Mouse (Mus musculus): ENCODE results near the gene Actrt3.

The Actrt3 gene

DNA sequence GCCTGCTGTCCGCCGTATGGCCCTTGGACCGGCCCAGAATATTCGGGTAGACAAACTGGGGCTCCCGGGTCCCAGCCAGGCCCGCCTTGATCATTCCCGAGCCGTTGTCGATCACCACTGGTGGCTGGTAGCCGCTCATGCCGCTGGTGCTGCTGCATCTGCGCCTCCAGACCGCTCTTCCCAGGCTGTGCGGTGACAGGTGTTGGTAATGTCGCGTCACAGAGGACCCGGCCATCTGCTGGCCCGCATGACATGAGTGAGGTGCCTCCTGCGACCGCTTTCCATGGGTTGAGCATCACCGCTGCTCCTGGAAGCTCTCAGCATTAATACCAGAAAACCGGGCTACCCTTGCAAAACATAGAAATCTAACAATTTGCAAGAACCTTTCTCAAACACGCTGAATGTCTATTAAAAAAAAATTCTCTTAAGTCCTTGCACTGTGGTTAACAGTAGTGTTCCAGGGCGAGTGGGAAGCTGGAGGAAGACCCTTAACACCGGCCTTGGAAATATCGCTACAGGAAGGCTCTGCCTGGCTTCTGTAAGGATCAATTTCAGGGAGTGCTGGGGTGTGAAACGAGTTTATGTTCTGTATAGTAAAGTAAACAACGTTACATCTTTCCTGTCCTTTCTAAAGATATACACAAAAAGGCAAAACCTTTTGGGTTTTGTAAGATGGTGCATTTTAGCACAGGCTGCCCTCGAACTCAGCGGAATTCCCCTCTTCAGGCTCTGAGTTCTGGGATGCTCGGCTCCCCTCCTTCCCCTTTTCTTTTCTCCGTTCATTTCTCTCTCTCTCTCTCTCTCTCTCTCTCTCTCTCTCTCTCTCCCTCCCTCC, at the start of gene Actrt3:
Actrt3 (minus strand) TSS at position 229 of the 835 bp plus-strand sequence.
- in situ Hi-C loops (cut with MboI, MseI): loop anchor here (5.0 to 10.0 kb wide), 5 partner anchors 192 to 1805 kb away; partner anchors contain the start of genes Rpl22l1 and Sec62

DNA sequence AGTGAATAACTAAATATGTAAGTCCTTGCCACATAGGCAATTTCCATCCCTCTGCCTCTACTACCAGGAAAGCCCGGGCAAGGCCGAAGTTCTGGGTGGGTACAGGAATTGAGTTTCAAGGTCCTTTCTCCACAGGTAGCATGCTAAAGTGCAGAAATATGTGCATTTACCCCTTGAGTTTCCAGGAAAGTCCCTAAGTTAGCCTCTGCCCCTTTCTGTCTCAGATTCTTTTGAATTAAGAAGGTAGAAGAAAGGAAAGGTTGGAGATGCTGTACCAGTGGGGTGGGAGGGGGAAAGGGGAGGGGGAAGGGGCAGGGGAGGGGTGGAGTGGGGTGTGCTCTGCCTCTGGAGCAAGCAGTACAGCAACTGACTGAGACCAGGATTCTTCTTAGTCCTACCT, 48.7 kb upstream of the Actrt3 start:
- in situ Hi-C loops (cut with MboI, MseI): no loop called here

DNA sequence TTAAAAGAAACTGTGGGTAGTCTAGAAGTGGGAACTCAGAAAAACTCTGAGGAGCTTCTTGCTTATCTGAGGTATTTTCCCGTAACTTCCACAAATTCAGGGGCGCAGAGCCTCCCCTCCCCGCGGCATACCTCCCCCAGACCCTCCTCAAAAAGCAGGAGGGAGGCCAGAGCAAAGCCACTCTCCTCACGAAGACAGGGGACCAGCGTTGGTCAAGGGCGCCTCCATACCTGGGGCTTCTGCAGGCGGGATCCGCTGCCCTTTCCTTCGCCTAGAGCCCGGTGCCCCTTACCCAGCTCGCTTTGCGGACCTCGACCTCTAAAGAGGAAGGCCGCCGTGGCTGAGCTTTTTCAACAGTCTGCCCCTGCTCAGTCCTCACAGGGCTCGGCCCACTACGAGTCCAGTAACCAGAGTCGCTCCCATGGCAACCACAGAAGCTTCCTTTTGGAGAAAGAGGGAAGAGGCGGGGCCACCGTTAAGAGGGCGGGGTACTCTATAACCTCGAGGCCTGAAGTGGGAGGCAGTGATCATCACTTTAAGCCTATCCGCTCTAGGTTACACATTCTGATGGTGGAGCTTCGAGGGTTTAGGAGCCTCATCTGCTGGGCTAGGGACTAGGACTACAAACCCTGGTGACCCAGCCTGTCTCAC, 47.8 kb upstream of the Actrt3 start, which contains the start of gene Lrrc34:
Lrrc34 (minus strand) TSS at position 430 of the 651 bp plus-strand sequence.
- in situ Hi-C loops (cut with MboI, MseI): no loop called here

DNA sequence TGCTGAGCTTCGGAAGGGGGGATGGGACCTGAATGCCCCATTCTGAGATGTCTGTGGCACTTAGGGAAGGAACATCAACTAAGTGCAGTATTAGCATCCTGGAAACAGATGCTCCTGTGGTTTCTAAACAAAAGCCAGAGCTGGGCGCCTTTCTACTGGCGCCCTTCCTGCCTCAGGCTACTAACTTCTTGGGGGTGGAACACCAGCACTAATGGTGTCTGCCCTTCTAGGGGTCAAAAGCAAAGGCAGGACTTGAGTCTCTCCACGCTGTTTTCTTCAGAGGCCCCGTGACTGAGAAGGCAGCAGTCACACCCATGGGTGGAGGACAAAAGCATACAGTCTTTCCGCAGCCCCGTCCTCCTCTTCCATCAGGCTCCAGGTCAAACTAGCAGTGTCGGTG, 47.0 kb upstream of the Actrt3 start:
- in situ Hi-C loops (cut with MboI, MseI): no loop called here

DNA sequence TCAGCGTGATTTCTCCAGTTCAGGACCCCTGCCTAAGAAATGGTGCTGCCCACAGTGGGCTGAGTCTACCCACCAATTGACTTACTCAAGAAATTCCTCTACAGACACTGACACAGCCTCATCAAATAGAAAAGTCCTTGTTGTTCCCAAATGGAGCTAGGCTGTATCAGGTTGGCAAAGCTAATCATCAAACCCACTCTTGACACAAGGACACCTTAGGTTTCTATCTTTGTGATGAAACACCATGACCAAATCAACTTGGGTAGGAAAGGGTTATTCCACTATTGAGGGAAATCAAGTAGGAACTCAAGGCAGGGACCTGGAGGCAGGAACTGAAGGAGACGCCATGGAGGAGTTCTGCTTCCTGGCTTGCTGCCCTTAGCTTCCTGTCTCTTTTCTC, 44.5 kb upstream of the Actrt3 start, which contains the start of gene Lrriq4:
Lrriq4 (plus strand) TSS at position 301 of the 400 bp plus-strand sequence.
- in situ Hi-C loops (cut with MboI, MseI): no loop called here

DNA sequence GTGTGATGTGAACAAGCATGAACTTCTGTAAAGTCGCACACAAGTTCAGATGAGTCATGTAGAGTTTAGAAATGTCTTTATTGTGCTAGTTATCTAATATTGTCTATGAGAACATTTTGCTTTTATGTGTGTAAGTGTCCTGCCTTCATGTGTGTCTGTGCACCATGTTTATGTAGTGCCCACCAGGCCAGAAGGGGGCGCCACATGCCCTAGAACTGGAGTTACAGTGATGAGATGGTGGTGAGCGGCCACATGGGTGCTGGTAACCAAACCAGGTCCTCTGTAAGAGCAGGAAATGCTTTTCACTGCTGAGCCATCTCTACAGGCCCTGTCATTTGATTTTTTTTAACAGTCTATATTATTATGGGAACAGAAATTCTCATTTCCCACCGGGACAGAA, 35.9 kb upstream of the Actrt3 start:
- in situ Hi-C loops (cut with MboI, MseI): no loop called here

DNA sequence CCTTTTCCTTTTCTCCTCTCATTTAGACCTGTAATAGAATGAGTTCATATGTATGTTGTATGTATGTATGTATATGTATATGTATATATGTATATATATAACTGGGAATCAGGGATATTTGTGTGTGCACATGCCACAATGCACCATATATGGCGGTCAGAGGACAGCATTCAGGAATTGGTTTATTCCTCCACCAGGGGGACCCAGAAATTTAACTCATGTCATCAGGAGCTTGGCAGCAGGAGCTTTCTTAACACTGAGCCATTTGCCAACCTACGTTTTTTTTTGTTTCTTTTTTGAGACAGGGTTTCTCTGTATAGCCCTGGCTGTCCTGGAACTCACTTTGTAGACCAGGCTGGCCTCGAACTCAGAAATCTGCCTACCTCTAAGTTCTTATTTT, 33.9 kb upstream of the Actrt3 start:
- in situ Hi-C loops (cut with MboI, MseI): no loop called here

DNA sequence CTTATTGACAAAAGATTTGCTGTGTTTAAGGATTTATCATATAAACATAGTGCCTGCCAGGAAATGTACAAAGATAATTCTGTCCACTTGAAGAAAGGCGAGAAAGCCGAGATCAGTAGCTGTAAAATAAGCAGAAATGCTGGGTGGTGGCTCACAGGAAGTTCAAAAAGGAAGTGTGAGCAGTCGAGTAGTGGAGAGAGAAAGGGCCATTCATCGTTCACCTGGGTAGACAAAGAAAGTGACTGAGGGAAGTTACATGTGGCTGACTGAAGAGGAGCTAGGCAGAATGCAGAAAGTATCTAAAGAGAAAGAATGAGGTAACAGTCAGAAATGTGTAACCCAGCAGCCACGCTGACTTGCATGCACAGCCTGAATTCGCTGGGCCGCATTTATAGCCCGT, 20.4 kb upstream of the Actrt3 start:
- in situ Hi-C loops (cut with MboI, MseI): no loop called here

DNA sequence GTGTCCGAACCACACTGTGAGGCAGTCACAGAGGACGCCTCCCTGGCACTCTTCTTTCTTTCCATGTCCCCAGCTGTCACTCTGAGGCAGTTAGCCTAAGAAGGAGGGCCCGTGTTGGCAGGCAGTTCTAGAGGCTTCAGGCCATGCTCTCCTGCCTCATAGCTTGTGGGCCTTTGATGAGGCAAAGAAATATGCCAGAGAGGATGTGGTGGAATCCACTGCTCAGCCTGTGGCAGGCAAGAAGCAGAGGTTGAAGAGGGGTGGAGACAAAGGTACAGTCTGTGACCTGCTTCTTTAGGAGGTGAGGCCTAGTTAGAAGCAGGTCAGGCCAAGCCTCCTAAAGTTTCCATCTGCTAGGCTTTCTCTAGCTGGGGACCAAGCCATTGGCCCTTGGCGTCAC, 11.2 kb upstream of the Actrt3 start:
- in situ Hi-C loops (cut with MboI, MseI): no loop called here

DNA sequence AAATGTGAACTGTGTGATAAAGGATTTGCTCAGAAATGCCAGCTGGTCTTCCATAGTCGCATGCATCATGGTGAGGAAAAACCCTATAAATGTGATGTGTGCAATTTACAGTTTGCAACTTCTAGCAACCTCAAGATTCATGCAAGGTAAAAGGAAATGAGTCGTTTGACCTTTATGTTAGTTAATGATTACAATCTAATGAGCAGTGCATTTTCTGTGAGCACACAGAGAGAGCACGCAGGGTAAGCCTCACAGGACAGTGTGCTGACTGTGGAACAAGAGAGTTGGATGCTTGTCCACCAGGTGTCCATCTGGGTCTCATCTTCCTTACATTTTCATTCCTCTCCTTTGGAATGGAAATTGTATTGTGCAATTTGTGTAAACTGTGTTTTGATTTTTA, 9.3 kb upstream of the Actrt3 start:
- in situ Hi-C loops (cut with MboI, MseI): loop anchor here (10.0 kb wide), 2 partner anchors 1796 to 1804 kb away; partner anchors contain the start of gene Rpl22l1

DNA sequence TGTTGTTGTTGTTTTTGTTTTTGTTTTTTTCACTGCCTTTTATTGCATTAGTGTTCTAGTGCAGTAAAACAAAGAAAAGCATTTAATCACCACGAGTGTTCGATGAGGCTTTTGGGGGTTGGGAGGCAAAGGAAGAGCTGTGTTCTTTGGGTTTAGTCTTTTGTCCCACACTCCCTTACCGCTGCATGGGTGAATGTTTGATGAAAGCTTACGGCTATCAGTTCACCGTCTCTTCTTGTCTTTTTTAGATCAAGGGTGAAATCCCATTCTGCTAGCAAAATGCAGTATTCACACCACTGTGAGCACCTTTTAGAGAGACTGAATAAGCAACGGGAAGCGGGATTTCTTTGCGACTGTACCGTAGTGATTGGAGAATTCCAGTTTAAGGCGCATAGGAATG, 3.5 kb upstream of the Actrt3 start:
- in situ Hi-C loops (cut with MboI, MseI): loop anchor here (5.0 to 10.0 kb wide), 5 partner anchors 189 to 1802 kb away; partner anchors contain the start of genes Rpl22l1 and Sec62

DNA sequence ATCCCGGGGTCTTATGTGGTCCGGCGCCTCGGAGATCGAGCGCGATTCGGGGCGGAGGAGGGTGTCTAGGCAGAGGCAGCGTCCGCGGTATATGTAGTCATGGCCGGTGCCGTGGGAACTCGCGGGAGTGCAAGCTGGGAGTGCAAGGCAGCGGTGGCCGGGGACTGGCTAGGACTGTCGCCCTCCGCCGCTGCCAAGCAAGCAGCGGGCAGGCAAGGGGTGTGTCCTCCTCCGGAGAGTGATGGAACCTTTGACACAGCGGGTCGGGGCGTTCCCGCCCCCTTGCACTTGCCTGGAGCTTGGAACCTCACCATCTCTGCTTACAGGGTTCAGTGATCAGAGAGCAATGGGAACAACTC, 3.0 kb upstream of the Actrt3 start:
- in situ Hi-C loops (cut with MboI, MseI): loop anchor here (5.0 to 10.0 kb wide), 5 partner anchors 190 to 1802 kb away; partner anchors contain the start of genes Rpl22l1 and Sec62

DNA sequence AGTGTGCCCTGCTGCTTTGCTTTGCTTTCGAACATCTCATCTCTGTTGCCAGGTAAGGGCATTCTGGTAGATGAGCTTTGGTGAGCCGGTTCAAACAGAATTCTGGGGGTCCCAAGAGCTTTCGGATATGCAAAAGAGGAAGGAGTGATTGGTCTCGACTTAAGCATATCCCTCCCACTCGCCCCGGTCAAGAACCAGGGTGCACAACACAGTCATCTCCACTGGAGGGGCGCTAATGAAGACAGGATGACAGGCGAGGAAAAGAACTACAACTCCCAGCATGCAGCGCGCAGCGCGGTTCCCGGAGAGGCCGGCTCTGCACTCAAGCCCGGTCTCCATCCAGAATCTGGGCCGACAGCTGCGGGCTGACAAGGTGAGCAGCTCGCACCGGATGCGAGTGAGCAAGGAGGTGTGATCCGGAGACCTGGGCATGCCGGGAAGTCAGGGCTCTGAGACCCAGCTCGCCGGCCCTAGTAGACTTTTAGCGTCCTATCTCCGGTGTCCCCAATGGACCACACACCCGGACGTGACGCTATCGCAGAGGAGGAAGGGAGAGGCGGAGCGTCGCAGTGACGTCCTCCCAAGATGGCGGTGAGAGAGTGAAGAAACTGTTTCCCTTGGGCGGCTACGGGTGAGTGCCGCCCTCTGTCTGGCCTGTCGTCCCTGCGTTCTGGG, 2.5 kb upstream of the Actrt3 start, which contains the start of gene Mynn:
Mynn (plus strand) TSS at position 1 of the 675 bp plus-strand sequence.
- in situ Hi-C loops (cut with MboI, MseI): loop anchor here (5.0 to 10.0 kb wide), 5 partner anchors 190 to 1803 kb away; partner anchors contain the start of genes Rpl22l1 and Sec62

DNA sequence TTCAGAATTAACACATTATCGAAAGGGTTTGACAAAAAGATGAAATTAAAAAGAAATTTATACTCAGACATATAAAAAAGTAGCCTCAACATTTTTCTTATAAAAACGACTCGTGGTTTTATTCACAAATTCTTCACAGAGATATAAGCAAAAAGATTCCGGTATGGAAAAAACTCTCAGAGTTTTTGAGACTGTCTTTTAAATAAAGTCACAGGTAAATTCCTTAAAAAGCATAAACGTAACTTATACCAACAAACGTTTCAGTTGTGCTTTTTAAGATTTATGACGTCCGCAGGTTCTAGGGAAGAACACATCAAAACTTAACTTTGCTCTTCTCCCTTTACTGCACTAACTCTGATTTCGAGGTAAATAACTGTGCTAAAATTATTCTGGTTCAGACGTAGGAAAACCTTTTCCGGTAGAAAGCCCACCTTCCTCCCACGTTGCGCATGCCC, 1.9 kb upstream of the Actrt3 start:
- in situ Hi-C loops (cut with MboI, MseI): loop anchor here (5.0 to 10.0 kb wide), 5 partner anchors 191 to 1803 kb away; partner anchors contain the start of genes Rpl22l1 and Sec62

DNA sequence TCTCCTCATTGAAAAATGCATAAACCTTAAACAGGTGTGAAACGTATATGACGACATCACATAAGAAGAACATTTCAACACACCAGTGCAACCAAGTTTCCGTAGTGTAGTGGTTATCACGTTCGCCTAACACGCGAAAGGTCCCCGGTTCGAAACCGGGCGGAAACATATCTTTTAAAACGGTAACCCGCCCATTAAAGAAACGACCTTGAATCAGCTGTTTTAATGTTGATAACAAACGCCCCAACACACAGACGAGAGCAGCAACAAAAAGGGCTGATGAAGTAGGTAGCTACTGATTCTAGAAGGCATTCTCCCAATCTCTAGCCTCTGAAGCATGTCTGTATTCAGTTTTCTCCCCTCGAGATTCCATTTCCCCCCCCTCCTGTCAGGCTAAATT, 1.4 kb upstream of the Actrt3 start:
- in situ Hi-C loops (cut with MboI, MseI): loop anchor here (5.0 to 10.0 kb wide), 5 partner anchors 191 to 1804 kb away; partner anchors contain the start of genes Rpl22l1 and Sec62

DNA sequence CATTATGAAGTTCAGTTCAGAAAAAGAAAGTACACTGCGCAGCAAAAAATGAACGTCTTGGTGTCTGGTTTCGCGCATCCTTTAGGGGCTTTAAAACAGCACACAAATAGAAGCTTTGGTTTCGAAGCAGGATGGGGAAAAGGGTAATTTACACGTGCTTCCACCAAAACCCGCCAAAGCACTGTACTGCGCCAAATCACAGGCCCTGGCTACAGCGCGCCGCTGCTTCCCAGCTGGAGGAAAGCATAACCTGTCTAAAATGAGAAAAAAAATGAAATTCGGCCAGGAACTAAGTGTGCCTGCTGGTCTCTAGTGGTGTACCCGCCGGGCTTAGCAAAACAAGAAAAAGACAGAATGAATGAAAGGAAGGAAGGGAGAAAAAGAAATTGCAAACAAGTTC, 978 bp upstream of the Actrt3 start:
- in situ Hi-C loops (cut with MboI, MseI): loop anchor here (5.0 to 10.0 kb wide), 5 partner anchors 192 to 1804 kb away; partner anchors contain the start of genes Rpl22l1 and Sec62

DNA sequence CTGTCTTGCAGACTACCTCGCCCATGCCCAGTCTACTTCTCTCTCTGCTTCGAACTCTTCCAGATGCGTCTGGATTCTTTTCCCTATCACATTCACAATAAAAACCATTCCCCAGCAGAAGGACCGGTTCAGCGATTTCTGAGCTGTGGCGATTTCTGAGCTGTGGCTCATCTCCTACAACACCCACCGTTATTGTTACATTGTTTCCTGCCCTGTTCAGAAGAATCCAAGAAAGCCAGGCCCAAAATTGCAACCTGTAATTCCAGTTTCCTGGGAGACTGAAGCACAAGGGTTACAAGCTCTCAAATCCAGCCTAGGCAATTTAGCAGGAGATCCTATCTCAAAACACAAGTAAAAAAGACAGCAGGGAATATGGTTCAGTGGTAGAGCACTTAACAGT, 2.5 kb downstream of the Actrt3 start:
- in situ Hi-C loops (cut with MboI, MseI): no loop called here

DNA sequence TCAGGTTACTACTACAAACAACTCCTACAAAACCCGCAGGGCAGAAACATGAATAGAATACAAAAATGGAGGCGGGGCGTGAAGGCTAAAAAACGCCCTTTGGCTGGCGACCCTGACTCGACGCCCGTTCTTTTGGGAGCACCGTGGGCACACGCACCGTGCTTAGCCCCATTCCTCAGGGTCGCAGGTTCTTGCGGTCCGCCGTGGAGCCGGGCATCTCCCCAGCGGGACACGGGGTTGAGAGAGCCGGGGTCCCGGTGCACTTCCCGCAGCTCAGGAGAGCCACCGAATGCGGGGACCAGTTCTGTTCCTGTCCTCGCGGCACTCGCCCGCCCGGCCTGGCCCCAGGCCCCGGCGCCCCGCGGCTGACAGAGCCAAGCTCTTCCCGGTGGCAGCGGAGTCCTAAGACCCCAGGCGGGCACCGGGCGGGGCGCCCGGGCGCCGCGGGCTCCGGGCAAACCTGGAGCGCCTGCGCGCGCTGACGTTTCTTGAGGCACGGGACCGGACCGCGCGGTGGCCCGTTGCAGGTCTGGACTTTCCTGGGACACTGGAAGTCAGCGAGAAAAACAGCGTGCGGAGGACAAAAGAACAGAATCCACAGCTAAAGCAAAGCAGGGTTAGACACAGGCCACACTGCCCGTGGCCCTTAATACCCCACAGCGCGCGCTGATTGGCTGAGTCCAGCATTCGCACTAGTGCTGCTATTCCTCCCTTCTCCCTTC, 4.5 kb downstream of the Actrt3 start:
- in situ Hi-C loops (cut with MboI, MseI): no loop called here

DNA sequence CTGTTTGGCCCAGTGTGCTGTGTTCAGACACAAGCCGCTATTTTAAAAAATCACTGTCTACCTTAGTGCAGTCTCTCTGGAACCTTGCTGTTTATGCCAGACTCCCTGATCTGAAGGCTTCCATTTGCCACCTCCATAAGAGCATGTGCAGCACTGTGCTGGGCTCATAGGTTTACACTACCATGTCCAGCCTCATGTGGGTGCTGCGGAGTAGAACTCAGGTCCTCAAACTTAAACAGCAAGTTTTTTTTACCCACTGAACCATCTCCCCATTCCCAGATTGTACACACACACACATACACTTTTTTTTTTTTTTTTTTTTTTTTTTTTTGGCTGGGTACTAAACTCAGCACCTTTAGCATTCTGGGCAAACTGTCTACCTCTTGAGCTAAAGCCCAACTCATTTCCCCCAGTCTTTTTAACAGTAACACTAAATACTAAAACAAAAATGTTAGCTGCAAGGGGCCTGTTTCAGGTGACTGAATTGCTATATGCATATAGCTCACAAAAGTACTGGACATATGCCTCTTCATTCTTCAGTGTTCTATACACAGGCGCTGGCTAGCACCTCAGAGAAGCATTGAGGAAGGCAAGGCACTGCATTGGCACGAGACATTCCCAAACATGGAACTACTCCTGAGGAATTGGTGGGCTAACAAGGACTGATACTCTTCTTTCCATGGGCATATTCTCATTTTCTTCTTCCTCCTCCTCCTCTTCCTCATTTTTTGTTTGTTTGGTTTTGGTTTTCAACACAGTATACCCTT, 5.8 kb downstream of the Actrt3 start:
- in situ Hi-C loops (cut with MboI, MseI): no loop called here

DNA sequence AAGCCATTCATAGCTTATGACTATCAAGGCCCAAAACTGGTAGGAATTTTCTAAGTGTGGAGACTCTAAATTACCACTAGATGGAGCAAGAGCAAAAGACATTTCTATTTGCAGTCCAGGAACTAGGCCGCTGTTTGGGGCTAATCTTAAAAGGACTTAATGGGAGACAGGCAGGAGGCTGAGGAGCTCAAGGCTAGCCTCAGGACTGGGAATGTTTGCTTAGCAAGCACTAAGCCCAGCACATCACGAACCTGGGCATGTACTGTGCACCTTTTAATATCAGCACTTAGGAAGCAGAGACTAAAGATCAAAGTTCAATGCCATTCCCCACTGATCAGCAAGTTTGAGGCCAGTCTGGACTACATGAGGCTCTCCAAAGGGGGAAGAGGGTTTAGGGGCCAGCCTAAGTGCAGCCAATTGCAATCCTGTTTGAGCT, 7.3 kb downstream of the Actrt3 start:
- in situ Hi-C loops (cut with MboI, MseI): no loop called here
